Mouse (Mus musculus) heart, postnatal 0 days (tissue): ENCODE measurements around the gene Dpp6. TPM values are rescaled to one million over a fixed set of nuclear protein-coding genes. Genes with fewer than 3 reads are reported as not detected.

Experiments used
- ATAC-seq: fragments of 200-750 bp; cut with Nextera tagmentation; 2 replicates; pipeline ENCODE4 v1.8.0; 2017; ENCODE audit warnings: low read depth, moderate number of reproducible peaks, moderate library complexity; ENCODE audit not compliant: insufficient read depth
- DNase-seq: peaks from one replicate; pipeline ENCODE4 v3.0.0-alpha.2; 2016; ENCODE audit warnings: low spot score
- H3K27ac ChIP-seq: fragments of 300-500 bp; sonication (generic); 2 replicates; pipeline ENCODE4 v1.5.1; 2014; ENCODE audit warnings: low read depth, mild to moderate bottlenecking
- H3K27me3 ChIP-seq: fragments of 300-500 bp; sonication (generic); 2 replicates; pipeline ENCODE4 v1.6.1; 2014; ENCODE audit warnings: low read length, mixed read lengths; ENCODE audit not compliant: control insufficient read depth, insufficient read depth
- H3K36me3 ChIP-seq: fragments of 300-500 bp; sonication (generic); replicated peaks from 2 replicates; pipeline ENCODE4 v1.6.1; 2014; ENCODE audit warnings: low read length, mixed read lengths; ENCODE audit not compliant: control insufficient read depth, insufficient read depth
- H3K4me1 ChIP-seq: fragments of 300-500 bp; sonication (generic); 2 replicates; pipeline ENCODE4 v1.6.1; 2014; ENCODE audit warnings: antibody characterized with exemption; ENCODE audit not compliant: control insufficient read depth, insufficient read depth
- H3K4me2 ChIP-seq: fragments of 300-500 bp; sonication (generic); 2 replicates; pipeline ENCODE4 v1.6.1; 2014; ENCODE audit warnings: low read depth, mild to moderate bottlenecking, low read length, moderate library complexity
- H3K4me3 ChIP-seq: fragments of 300-500 bp; sonication (generic); 2 replicates; pipeline ENCODE4 v1.5.1; 2014; ENCODE audit warnings: low read depth, low read length
- H3K9ac ChIP-seq: fragments of 300-500 bp; sonication (generic); replicated peaks from 2 replicates; pipeline ENCODE4 v1.6.1; 2014; ENCODE audit warnings: low read depth, low read length, mixed read lengths
- H3K9me3 ChIP-seq: fragments of 300-500 bp; sonication (generic); replicated peaks from 2 replicates; pipeline ENCODE4 v1.6.1; 2016; ENCODE audit warnings: low read length; ENCODE audit not compliant: control insufficient read depth
- CTCF ChIP-seq: IDR thresholded peaks from 2 replicates; pipeline ENCODE4 v1.5.1; 2016; ENCODE audit warnings: antibody characterized with exemption, control low read depth, low read depth
- EP300 ChIP-seq: IDR thresholded peaks from 2 replicates; pipeline ENCODE4 v1.6.1; 2016; ENCODE audit warnings: antibody characterized with exemption, low read depth
- WGBS: fragments of 180-500 bp; shearing (Covaris S2); extraction: QIAGEN DNeasy Blood & Tissue Kit; methylation state at CpG from one replicate; pipeline ENCODE4 v1.1.7; 2014; 5-methylcytosine and 5-hydroxymethylcytosine counted together
- polyA plus RNA-seq: library from polyadenylated mRNA; unstranded; fragments of >200 nt; fragmentation: Nextera tagmentation; extraction: Ambion mirVana; gene quantifications from 2 replicates; pipeline ENCODE4 v1.2.1, GENCODE M21; 2015
- total RNA-seq: library from RNA; depleted of rRNA; stranded (reverse); fragments of >200 nt; gene quantifications from 2 replicates; pipeline ENCODE4 v1.2.3, GENCODE M21; 2014; ENCODE audit warnings: low replicate concordance

The Dpp6 gene
- total and polyA plus RNA-seq, 2 experiments from 2014 or later: 0.05 TPM; not detected in 1

DNA sequence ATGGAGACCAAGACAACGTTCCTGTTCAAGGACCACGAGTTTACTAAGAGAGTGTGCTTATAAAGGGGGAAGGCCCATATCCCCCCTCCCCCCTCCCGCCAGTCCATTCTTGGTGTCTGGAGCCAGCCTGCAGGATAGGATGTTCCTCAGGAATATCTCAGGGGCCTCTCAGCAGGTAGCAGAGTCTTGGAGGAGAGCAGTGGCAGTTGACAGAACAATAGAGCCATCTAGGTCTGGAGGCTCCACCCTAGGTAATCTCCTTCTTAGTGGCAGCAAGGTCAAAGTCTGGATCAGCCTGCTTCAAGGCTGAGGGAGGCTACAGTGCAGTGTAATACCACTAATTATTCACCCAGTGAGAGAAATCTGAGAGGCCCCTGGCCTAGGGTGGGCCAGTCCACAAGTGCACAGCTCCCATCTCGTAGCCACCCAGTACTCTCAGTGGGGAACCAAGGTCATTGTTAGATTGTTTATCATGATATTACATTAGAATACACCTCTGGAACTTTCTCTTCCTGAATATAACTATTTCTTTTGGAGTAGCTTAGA, 604.2 kb downstream of the Dpp6 start:
- Histone ChIP-seq H3K9ac (no peak overlapping the region), H3K27ac (no peak overlapping the region), H3K36me3 (no peaks in the 10 kb centered on the region), H3K4me1 (no peaks in the 10 kb centered on the region), H3K27me3 (no peaks in the 10 kb centered on the region), H3K9me3 (no peaks in the 10 kb centered on the region), H3K4me3 (no peak overlapping the region), H3K4me2 (no peak overlapping the region)
- WGBS: 67% methylated on average over 4 of the region's 4 CpGs
- ATAC-seq (no peak), DNase-seq (no peak)
- no peak for TF ChIP-seq CTCF
- no peak for TF ChIP-seq EP300

- Histone ChIP-seq H3K27ac (no peak overlapping the region), H3K36me3 (no peaks in the 10 kb centered on the region), H3K4me1 (no peaks in the 10 kb centered on the region), H3K27me3 (no peaks in the 10 kb centered on the region), H3K9me3 (no peaks in the 10 kb centered on the region), H3K9ac (no peak overlapping the region), H3K4me2 (no peak overlapping the region), H3K4me3 (no peak overlapping the region)
- 64% methylated on average over 3 of the region's 3 CpGs for WGBS
- ATAC-seq (no peak), DNase-seq (no peak)
- TF ChIP-seq EP300 (no peak), CTCF (no peak)
These were observed 606.8 kb downstream of the Dpp6 start for GRCm38 (mm10) chr5:27423766-27424165.

DNA sequence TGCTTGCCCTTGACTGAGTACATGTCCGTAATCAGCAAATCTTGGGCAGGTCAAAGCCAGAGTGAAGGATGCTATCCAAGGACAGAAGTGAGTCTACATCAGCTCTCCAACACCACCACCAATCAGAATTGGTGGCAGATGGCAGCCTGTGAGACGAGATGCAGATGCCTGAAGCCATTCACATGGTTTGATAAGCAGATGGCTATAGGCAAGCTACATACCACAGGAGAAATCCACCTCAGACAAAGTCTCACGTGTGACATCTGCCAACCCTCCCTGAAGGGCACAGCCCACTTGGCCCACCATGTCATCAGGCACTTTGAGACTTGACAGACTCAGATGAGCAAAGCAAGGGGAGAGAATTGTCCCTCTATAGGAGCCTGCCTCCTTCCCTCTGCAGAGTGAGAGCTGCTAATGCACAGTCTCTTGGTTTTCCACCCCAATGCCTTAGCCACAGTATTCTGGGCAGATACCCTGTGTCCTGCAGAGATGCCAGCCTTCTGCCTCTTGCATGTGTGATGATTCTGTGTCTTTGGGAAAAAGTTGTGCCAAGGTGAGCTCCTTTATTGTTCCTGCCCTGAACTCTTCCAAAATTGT, 607.6 kb downstream of the Dpp6 start:
- DNase-seq: no peak
- H3K9ac ChIP-seq: no peak overlapping the region
- no peak for ATAC-seq
- H3K36me3 ChIP-seq: no peaks in the 10 kb centered on the region
- no peaks in the 10 kb centered on the region for H3K9me3 ChIP-seq
- no peak overlapping the region for H3K4me2 ChIP-seq
- WGBS: 30% methylated on average over 3 of the region's 3 CpGs
- no peaks in the 10 kb centered on the region for H3K4me1 ChIP-seq
- H3K27me3 ChIP-seq: no peaks in the 10 kb centered on the region
- H3K27ac ChIP-seq: no peak overlapping the region
- H3K4me3 ChIP-seq: no peak overlapping the region
- TF ChIP-seq EP300 (no peak), CTCF (no peak)

DNA sequence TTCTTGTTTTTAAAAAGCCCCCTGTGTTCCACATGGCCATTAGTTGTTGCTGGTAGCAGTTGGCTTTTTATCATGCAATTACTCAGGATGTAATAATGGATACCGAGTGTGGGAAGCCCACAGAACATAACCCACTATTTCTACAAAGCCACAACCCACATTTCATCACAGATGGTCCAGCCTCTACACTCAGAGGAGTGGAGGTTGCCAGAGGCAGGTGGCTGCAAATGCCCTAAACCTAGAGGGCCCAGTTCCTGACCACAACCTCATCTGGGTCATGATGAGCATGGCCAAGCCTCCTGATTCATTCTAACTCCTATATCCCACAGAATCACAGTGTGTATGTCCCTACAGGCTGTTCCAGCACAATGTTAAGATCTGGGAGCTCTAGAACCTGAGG, 609.2 kb downstream of the Dpp6 start:
- H3K36me3 ChIP-seq: no peaks in the 10 kb centered on the region
- H3K4me1 ChIP-seq: no peaks in the 10 kb centered on the region
- no peaks in the 10 kb centered on the region for H3K9me3 ChIP-seq
- no peaks in the 10 kb centered on the region for H3K27me3 ChIP-seq
- ATAC-seq (no peak), DNase-seq (no peak)
- no peak overlapping the region for H3K4me3 ChIP-seq
- 66% methylated on average over 1 of the region's 1 CpGs for WGBS
- no peak overlapping the region for H3K4me2 ChIP-seq
- no peak overlapping the region for H3K9ac ChIP-seq
- TF ChIP-seq CTCF: no peak
- TF ChIP-seq EP300: no peak
- no peak overlapping the region for H3K27ac ChIP-seq

DNA sequence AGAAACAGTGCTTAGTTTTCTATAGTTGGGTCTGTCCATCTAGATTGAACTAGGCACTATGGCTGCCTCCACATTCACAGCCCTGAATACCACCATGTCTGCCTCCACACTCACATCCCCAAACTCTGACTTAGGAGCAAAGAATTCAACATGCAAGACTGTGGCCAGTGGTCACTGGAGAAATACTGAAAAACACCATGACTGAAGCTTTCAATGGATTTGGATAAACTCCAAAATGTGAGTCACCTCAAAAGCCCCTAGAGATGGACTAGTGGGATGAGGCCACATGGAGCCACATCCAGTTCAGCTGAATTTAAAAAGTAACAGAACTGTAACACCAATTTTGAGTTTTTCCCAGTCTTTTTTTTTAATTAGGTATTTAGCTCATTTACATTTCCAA, 616.6 kb downstream of the Dpp6 start:
- Histone ChIP-seq H3K36me3 (no peaks in the 10 kb centered on the region), H3K4me3 (no peak overlapping the region)
- no peak for TF ChIP-seq EP300
- TF ChIP-seq CTCF: no peak

More for the DNA sequence above, 616.6 kb downstream of the Dpp6 start:
- no peak for ATAC-seq
- Histone ChIP-seq H3K4me2 (no peak overlapping the region), H3K4me1 (no peaks in the 10 kb centered on the region), H3K9me3 (no peaks in the 10 kb centered on the region), H3K27ac (no peak overlapping the region), H3K27me3 (no peaks in the 10 kb centered on the region), H3K9ac (no peak overlapping the region)
- no peak for DNase-seq
